Mouse (Mus musculus): ENCODE measurements around the gene Zdhhc5. TPM values are rescaled to one million over a fixed set of nuclear protein-coding genes. Genes with fewer than 3 reads are reported as not detected.

Gene Zdhhc5
- total and polyA plus RNA-seq, 3 experiments, result 25.4 to 45.5 (median 37.7) TPM

- no peak overlapping the region for H3K9ac ChIP-seq (ENCODE audit: insufficient read depth, low read depth)
- in situ Hi-C loops (cut with MboI; ENCODE audit: low pct_ligation_motif_present, low pct_unique_long_range_greater_than_20kb, low sequenced_read_pairs) (no loop called here), dilution Hi-C loops (cut with MboI; ENCODE audit: extremely low pct_ligation_motif_present, extremely low pct_unique_long_range_greater_than_20kb, low sequenced_read_pairs) (no loop called here)
- H3K4me2 ChIP-seq (ENCODE audit: insufficient read depth, low read depth, poor library complexity, severe bottlenecking), result no peak overlapping the region
- DNase-seq (ENCODE audit: extremely low read depth), result no peak
- H3K9me3 ChIP-seq (replicated peaks; ENCODE audit: low read length), result no peaks in the 10 kb centered on the region
- peaks cover 8 to 37% of the 10 kb centered on the region in 2 experiments for H3K4me1 ChIP-seq (ENCODE audit: control insufficient read depth in 1 of 2, insufficient read depth in 2 of 2)
- H3K27ac ChIP-seq (ENCODE audit: insufficient read depth, low read depth), result no peak overlapping the region
- peaks cover 30% of the 10 kb centered on the region for H3K79me2 ChIP-seq (replicated peaks; ENCODE audit: control insufficient read depth, extremely low read depth, insufficient read depth, poor library complexity, severe bottlenecking)
- H3K27me3 ChIP-seq (replicated peaks), result no peaks in the 10 kb centered on the region
- H3K4me3 ChIP-seq (replicated peaks in 1 of 3; ENCODE audit: low read depth in 2 of 3, low read length in 2 of 3, poor library complexity in 1 of 3), result no peak overlapping the region
- peaks cover 22 to 44% of the 10 kb centered on the region in 2 experiments for H3K36me3 ChIP-seq (replicated peaks in 1 of 2; ENCODE audit: control insufficient read depth in 1 of 2, insufficient read depth in 1 of 2, low read length in 1 of 2)
- no peak for TF ChIP-seq RCOR1 (conservative IDR thresholded peaks at IDR 0.05; ENCODE audit: low read depth, low read length)
- no peak for TF ChIP-seq SMC3 (IDR thresholded peaks at IDR 0.05; ENCODE audit: low read depth, low read length)
- no peak for TF ChIP-seq ZMIZ1 (IDR thresholded peaks at IDR 0.05; ENCODE audit: low read depth, low read length)
- no peak for TF ChIP-seq MAZ (IDR thresholded peaks at IDR 0.05; ENCODE audit: low read depth, low read length)
- TF ChIP-seq BHLHE40 (IDR thresholded peaks at IDR 0.05; ENCODE audit: low read depth, low read length), result no peak
- TF ChIP-seq CTCF (conservative IDR thresholded peaks at IDR 0.05 in 1 of 2, IDR thresholded peaks at IDR 0.05 in 1 of 2; ENCODE audit: low read depth in 2 of 2, low read length in 2 of 2), result no peak
- no peak for TF ChIP-seq SIN3A (IDR thresholded peaks at IDR 0.05; ENCODE audit: low read length)
- no peak for TF ChIP-seq CHD2 (IDR thresholded peaks at IDR 0.05; ENCODE audit: low read length)
- TF ChIP-seq KAT2A (IDR thresholded peaks at IDR 0.05; ENCODE audit: insufficient replicate concordance, low read length), result no peak
- no peak for TF ChIP-seq CHD1 (IDR thresholded peaks at IDR 0.05; ENCODE audit: low read depth, low read length)
- TF ChIP-seq ETS1 (conservative IDR thresholded peaks at IDR 0.05; ENCODE audit: low read depth, low read length), result no peak
- no peak for TF ChIP-seq PAX5 (IDR thresholded peaks at IDR 0.05; ENCODE audit: low read length)
- no peak for TF ChIP-seq HCFC1 (IDR thresholded peaks at IDR 0.05; ENCODE audit: low read depth, low read length)
- TF ChIP-seq TBP (conservative IDR thresholded peaks at IDR 0.05; ENCODE audit: low read depth, low read length), result no peak
- no peak for TF ChIP-seq GABPA (IDR thresholded peaks at IDR 0.05; ENCODE audit: insufficient replicate concordance, low read depth, low read length)
- no peak for TF ChIP-seq ZC3H11A (IDR thresholded peaks at IDR 0.05; ENCODE audit: low read depth, low read length)
- TF ChIP-seq NRF1 (IDR thresholded peaks at IDR 0.05; ENCODE audit: low read depth, low read length), result no peak
Measured at GRCm38 (mm10) chr2:84723856-84724255, 8.9 kb upstream of the Zdhhc5 start.

GRCm38 (mm10) chr2:84721182-84721581 is 6.2 kb upstream of the Zdhhc5 start:
- no peak overlapping the region for H3K27ac ChIP-seq (ENCODE audit: insufficient read depth, low read depth)
- H3K4me2 ChIP-seq (ENCODE audit: insufficient read depth, low read depth, poor library complexity, severe bottlenecking), result no peak overlapping the region
- no peak overlapping the region for H3K9ac ChIP-seq (ENCODE audit: insufficient read depth, low read depth)
- in situ Hi-C loops (cut with MboI; ENCODE audit: low pct_ligation_motif_present, low pct_unique_long_range_greater_than_20kb, low sequenced_read_pairs) (no loop called here), dilution Hi-C loops (cut with MboI; ENCODE audit: extremely low pct_ligation_motif_present, extremely low pct_unique_long_range_greater_than_20kb, low sequenced_read_pairs) (no loop called here)
- H3K4me3 ChIP-seq (replicated peaks in 1 of 3; ENCODE audit: low read depth in 2 of 3, low read length in 2 of 3, poor library complexity in 1 of 3), result no peak overlapping the region
- H3K4me1 ChIP-seq (ENCODE audit: control insufficient read depth in 1 of 2, insufficient read depth in 2 of 2), result peaks cover 8 to 41% of the 10 kb centered on the region in 2 experiments
- H3K36me3 ChIP-seq (replicated peaks in 1 of 2; ENCODE audit: control insufficient read depth in 1 of 2, insufficient read depth in 1 of 2, low read length in 1 of 2), result peaks cover 22 to 44% of the 10 kb centered on the region in 2 experiments
- no peak for TF ChIP-seq MXI1 (IDR thresholded peaks at IDR 0.05; ENCODE audit: low read depth, low read length)
- TF ChIP-seq KAT2A (IDR thresholded peaks at IDR 0.05; ENCODE audit: insufficient replicate concordance, low read length), result no peak
- TF ChIP-seq E2F4 (IDR thresholded peaks at IDR 0.05; ENCODE audit: insufficient replicate concordance, low read depth, low read length), result no peak
- TF ChIP-seq CHD2 (IDR thresholded peaks at IDR 0.05; ENCODE audit: low read length), result no peak
- no peak for TF ChIP-seq MEF2A (IDR thresholded peaks at IDR 0.05; ENCODE audit: borderline replicate concordance, low read depth, low read length)
- TF ChIP-seq RAD21 (IDR thresholded peaks at IDR 0.05; ENCODE audit: low read depth, low read length), result no peak
- no peak for TF ChIP-seq SMC3 (IDR thresholded peaks at IDR 0.05; ENCODE audit: low read depth, low read length)
- no peak for TF ChIP-seq BHLHE40 (IDR thresholded peaks at IDR 0.05; ENCODE audit: low read depth, low read length)
- no peak for TF ChIP-seq MAX (IDR thresholded peaks at IDR 0.05; ENCODE audit: low read length)
- TF ChIP-seq JUND (conservative IDR thresholded peaks at IDR 0.05; ENCODE audit: low read depth, low read length), result no peak
- no peak for TF ChIP-seq USF2 (conservative IDR thresholded peaks at IDR 0.05; ENCODE audit: low read depth, low read length)
- TF ChIP-seq CHD1 (IDR thresholded peaks at IDR 0.05; ENCODE audit: low read depth, low read length), result no peak
- no peak for TF ChIP-seq MYC (IDR thresholded peaks at IDR 0.05; ENCODE audit: low read depth, low read length)
- TF ChIP-seq SIN3A (IDR thresholded peaks at IDR 0.05; ENCODE audit: low read length), result no peak
- TF ChIP-seq NELFE (IDR thresholded peaks at IDR 0.05; ENCODE audit: low read depth, low read length), result no peak
- no peak for TF ChIP-seq POLR2A (IDR thresholded peaks at IDR 0.05; ENCODE audit: low read depth, low read length)
- TF ChIP-seq NRF1 (IDR thresholded peaks at IDR 0.05; ENCODE audit: low read depth, low read length), result no peak
- no peak for TF ChIP-seq ETS1 (conservative IDR thresholded peaks at IDR 0.05; ENCODE audit: low read depth, low read length)
- no peak for TF ChIP-seq ZNF384 (IDR thresholded peaks at IDR 0.05; ENCODE audit: low read depth, low read length)
- no peak for TF ChIP-seq IRF4 (IDR thresholded peaks at IDR 0.05; ENCODE audit: low read depth, low read length)
- no peaks in the 10 kb centered on the region for H3K9me3 ChIP-seq (replicated peaks; ENCODE audit: low read length)
- no peak for DNase-seq (ENCODE audit: extremely low read depth)
- H3K79me2 ChIP-seq (replicated peaks; ENCODE audit: control insufficient read depth, extremely low read depth, insufficient read depth, poor library complexity, severe bottlenecking), result peaks cover 21% of the 10 kb centered on the region
- H3K27me3 ChIP-seq (replicated peaks), result no peaks in the 10 kb centered on the region

Measured in CH12.LX (cell line).